Mouse (Mus musculus) lung, embryonic 15.5 days (tissue): ENCODE measurements around the gene Mcur1. TPM values are rescaled to one million over a fixed set of nuclear protein-coding genes. Genes with fewer than 3 reads are reported as not detected.

Experiments
- ATAC-seq: fragments of 200-750 bp; cut with Nextera tagmentation; 2 replicates; pipeline ENCODE4 v1.8.0; 2017; ENCODE audit warnings: moderate number of reproducible peaks, borderline replicate concordance; ENCODE audit not compliant: low FRiP score, low TSS enrichment; ENCODE audit errors: extremely low read depth
- H3K27ac ChIP-seq: fragments of 300-500 bp; sonication (generic); 2 replicates; pipeline ENCODE4 v1.5.1; 2015; ENCODE audit warnings: moderate library complexity, mild to moderate bottlenecking, inconsistent platforms
- H3K27me3 ChIP-seq: fragments of 300-500 bp; sonication (generic); 2 replicates; pipeline ENCODE4 v1.6.1; 2015; ENCODE audit warnings: inconsistent platforms
- H3K36me3 ChIP-seq: fragments of 300-500 bp; sonication (generic); 2 replicates; pipeline ENCODE4 v1.6.1; 2015; ENCODE audit warnings: inconsistent platforms
- H3K4me1 ChIP-seq: fragments of 300-500 bp; sonication (generic); 2 replicates; pipeline ENCODE4 v1.6.1; 2015; ENCODE audit warnings: inconsistent platforms
- H3K4me2 ChIP-seq: fragments of 300-500 bp; sonication (generic); 2 replicates; pipeline ENCODE4 v1.6.1; 2015; ENCODE audit warnings: inconsistent platforms, mild to moderate bottlenecking, moderate library complexity
- H3K4me3 ChIP-seq: fragments of 300-500 bp; sonication (generic); 2 replicates; pipeline ENCODE4 v1.5.1; 2015; ENCODE audit warnings: mild to moderate bottlenecking, inconsistent platforms
- H3K9ac ChIP-seq: fragments of 300-500 bp; sonication (generic); 2 replicates; pipeline ENCODE4 v1.6.1; 2015; ENCODE audit warnings: inconsistent platforms
- H3K9me3 ChIP-seq: fragments of 300-500 bp; sonication (generic); 2 replicates; pipeline ENCODE4 v1.6.1; 2016; ENCODE audit warnings: inconsistent platforms
- WGBS: fragments of 180-500 bp; shearing (Covaris S2); methylation state at CpG from one replicate; pipeline ENCODE4 v1.1.7; 2015; 5-methylcytosine and 5-hydroxymethylcytosine counted together
- polyA plus RNA-seq: library from polyadenylated mRNA; unstranded; fragments of >200 nt; fragmentation: Nextera tagmentation; extraction: Ambion mirVana; gene quantifications from 2 replicates; pipeline ENCODE4 v1.2.1, GENCODE M21; 2015

Gene Mcur1
- polyA plus RNA-seq, 1 experiment from 2014 or later = 17.9 TPM

DNA sequence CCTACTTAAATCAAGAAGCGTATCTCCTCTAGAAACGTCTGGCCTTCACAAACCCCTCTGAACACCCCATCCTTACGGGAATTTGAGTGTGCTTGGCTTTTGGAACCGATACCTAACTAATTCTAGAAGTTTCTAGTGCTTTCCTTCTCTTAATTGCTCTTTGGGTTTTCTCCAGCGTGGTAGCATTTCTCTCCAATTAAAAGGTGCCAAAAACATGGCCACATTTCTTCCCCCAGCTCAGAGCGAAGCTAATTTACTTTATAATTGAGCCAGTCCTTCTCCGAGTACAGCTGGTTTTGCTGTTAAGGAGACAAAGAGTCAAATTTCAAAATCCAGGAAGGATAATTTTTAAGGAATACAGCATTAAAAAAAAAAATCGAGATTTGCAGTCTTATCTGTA lies 23.5 kb upstream of the Mcur1 start:
- H3K4me3 ChIP-seq = no peak overlapping the region
- H3K9ac ChIP-seq = no peak overlapping the region
- H3K4me2 ChIP-seq = no peak overlapping the region
- ATAC-seq = no peak
- H3K27me3 ChIP-seq = no peaks in the 10 kb centered on the region
- no peaks in the 10 kb centered on the region for H3K9me3 ChIP-seq
- WGBS = 53% methylated on average over 8 of the region's 8 CpGs
- H3K27ac ChIP-seq = no peak overlapping the region
- H3K4me1 ChIP-seq = no peaks in the 10 kb centered on the region
- H3K36me3 ChIP-seq = no peaks in the 10 kb centered on the region

DNA sequence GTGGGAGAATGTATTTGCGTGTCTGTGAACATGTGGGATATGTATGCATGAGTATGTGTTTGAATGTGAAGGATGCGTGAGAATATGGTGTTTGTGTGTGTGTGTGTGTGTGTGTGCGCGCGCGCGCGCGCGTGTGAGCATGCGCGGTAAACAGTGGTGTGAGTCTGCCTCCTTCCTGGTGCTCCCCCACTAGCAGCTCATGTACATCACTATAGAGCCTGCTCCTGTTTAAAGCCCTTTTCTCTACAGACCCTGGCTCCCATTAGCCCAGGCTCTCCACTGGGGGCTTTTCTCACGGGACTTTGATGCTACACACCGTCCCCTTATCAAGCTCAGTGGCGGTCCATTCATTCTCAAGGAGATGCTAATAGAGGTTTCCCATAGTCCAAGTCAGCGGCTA lies 23.0 kb upstream of the Mcur1 start:
- Histone ChIP-seq H3K4me1 (no peaks in the 10 kb centered on the region), H3K4me3 (no peak overlapping the region), H3K9ac (no peak overlapping the region), H3K9me3 (no peaks in the 10 kb centered on the region), H3K36me3 (no peaks in the 10 kb centered on the region), H3K27me3 (no peaks in the 10 kb centered on the region), H3K4me2 (peak overlapping the region; percentile 17; the same call in 1 of the 2 replicates), H3K27ac (no peak overlapping the region)
- no peak for ATAC-seq
- 51% methylated on average over 16 of the region's 16 CpGs for WGBS

DNA sequence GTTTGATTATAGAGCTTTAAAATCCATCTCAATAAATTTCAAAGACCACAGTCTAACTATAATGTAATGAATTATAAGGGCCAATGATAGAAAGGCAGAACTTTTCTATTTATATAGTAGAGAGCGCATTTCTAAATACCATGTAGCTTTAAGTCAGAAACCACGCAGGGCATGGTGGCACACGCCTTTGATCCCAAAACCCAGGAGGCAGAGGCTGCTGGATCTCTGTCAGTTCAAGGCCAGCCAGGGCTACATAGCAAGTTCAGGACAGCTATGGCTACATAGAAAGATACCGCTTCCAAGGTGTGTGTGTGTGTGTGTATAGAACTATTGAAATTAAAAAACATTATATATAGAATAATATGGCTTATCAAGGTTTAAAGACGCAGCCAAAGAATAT lies 20.7 kb upstream of the Mcur1 start:
- ATAC-seq = no peak
- Histone ChIP-seq H3K9ac (no peak overlapping the region), H3K4me2 (no peak overlapping the region), H3K4me1 (no peaks in the 10 kb centered on the region), H3K36me3 (no peaks in the 10 kb centered on the region), H3K27ac (no peak overlapping the region), H3K27me3 (no peaks in the 10 kb centered on the region), H3K4me3 (no peak overlapping the region), H3K9me3 (no peaks in the 10 kb centered on the region)
- WGBS = 90% methylated on average over 5 of the region's 5 CpGs

DNA sequence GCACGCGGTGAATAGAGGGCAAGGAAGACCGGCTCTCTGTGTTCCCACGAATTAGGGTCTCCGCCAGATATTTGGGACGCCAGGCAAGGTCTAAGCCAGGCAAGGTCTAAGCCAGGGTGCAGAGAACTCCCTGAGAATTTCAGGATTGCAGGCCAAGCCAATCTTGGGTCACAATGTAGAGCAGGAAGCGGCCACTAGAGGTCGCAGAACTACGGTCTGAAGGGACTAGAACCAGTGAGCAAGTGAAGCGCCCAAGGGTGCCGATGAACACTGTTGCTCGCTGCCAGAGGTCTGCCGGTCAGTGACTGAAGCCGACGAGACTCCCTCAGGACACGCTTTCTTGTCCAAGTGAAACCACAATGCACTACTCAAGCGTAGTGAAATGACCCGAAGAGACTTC lies 19.7 kb upstream of the Mcur1 start:
- ATAC-seq = no peak
- no peak overlapping the region for H3K4me3 ChIP-seq
- no peaks in the 10 kb centered on the region for H3K27me3 ChIP-seq
- no peaks in the 10 kb centered on the region for H3K36me3 ChIP-seq
- H3K9ac ChIP-seq = no peak overlapping the region
- no peaks in the 10 kb centered on the region for H3K4me1 ChIP-seq
- no peaks in the 10 kb centered on the region for H3K9me3 ChIP-seq
- H3K27ac ChIP-seq = no peak overlapping the region
- WGBS = 18% methylated on average over 18 of the region's 18 CpGs
- peak overlapping the region; percentile 19; the same call in 1 of the 2 replicates for H3K4me2 ChIP-seq

DNA sequence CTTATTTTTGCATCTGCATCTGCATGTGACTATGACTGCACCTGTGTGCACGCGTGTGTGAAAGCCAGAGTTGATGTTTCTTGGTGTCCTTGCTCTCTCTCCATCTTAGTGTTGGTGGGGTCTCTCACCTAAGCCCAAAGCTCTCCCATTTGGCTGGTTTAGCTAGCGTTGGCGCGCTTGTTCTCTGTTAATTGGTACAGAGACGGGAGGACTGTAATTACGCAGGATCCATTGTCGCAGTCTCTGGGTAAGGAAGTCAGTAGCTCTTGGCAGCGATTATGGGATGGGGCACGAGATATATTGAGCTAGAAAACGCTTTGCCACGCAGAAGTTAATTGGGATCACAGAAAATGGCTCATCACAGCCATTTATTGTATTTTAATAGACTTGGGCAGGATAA lies 17.8 kb upstream of the Mcur1 start:
- Histone ChIP-seq H3K9ac (no peak overlapping the region), H3K4me2 (no peak overlapping the region), H3K4me3 (no peak overlapping the region), H3K27ac (no peak overlapping the region), H3K36me3 (no peaks in the 10 kb centered on the region), H3K9me3 (no peaks in the 10 kb centered on the region), H3K4me1 (0 out of 2 replicates have a peak, but pooled peaks cover 3% of the 10 kb centered on the region), H3K27me3 (no peaks in the 10 kb centered on the region)
- ATAC-seq = no peak
- 88% methylated on average over 12 of the region's 12 CpGs for WGBS

DNA sequence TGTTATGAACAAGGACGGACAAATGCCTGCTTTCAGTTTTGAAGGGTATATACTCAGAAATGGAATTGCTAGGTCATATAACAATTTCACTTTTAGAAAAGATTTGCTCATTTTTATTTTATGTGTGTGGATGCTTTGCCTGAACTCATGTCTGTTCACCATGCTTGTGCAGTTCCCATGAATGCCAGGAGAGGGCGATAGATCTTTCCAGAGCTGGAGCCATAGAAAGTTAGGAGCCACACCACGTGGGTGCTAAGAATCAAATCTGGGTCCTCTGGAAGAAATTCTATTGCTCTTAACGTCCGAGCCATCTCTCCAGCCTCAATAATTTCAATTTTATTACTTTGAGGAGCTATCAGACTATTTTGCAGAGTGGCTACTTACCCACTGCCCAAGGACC lies 17.3 kb upstream of the Mcur1 start:
- Histone ChIP-seq H3K4me3 (no peak overlapping the region), H3K36me3 (no peaks in the 10 kb centered on the region), H3K9me3 (no peaks in the 10 kb centered on the region), H3K27me3 (no peaks in the 10 kb centered on the region), H3K4me1 (0 out of 2 replicates have a peak, but pooled peaks cover 3% of the 10 kb centered on the region), H3K9ac (no peak overlapping the region), H3K27ac (no peak overlapping the region), H3K4me2 (no peak overlapping the region)
- 66% methylated on average over 5 of the region's 5 CpGs for WGBS
- no peak for ATAC-seq

DNA sequence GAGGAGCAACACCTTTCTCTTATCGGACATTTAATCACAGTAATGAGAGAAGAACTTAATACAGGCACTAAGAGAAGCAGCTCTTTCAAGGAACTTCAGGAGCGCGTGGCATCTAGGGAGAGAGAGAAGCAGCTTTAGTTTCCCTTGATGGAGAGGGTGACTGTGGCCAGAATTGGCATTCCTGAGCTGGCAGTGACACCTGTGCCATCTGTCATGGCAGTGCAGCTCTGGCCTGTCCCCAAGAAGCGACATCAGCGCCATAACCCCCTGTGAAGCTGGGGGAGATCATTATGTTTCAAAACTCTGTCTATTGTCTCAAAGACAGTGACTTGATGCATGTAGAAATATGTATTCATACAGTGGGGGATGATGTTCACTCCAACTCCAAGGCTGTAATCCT lies 15.4 kb upstream of the Mcur1 start:
- Histone ChIP-seq H3K4me2 (no peak overlapping the region), H3K9me3 (no peaks in the 10 kb centered on the region), H3K27me3 (no peaks in the 10 kb centered on the region), H3K27ac (no peak overlapping the region), H3K36me3 (no peaks in the 10 kb centered on the region), H3K9ac (no peak overlapping the region), H3K4me3 (no peak overlapping the region), H3K4me1 (0 out of 2 replicates have a peak, but pooled peaks cover 3% of the 10 kb centered on the region)
- no peak for ATAC-seq
- 90% methylated on average over 5 of the region's 5 CpGs for WGBS

DNA sequence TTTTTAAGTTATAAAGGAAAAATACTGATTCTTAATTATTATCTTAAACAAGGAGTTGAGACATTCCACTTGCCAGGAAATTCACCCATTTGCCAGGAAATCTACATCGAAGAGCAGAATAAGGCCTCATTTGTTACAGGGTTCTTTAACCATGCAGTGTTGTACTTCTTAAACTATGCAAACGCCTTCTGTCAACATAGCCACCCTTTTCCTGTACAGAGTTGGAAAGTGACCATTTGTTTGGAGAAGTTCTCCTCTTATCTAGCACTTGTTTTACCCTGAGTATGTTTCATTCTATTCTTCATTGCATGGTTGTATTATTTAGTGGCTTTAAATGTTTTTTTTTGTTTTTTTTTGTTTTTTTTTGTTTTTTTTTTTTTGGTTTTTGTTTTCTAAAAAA lies 14.0 kb upstream of the Mcur1 start:
- H3K27ac ChIP-seq = no peak overlapping the region
- H3K9ac ChIP-seq = no peak overlapping the region
- H3K4me3 ChIP-seq = no peak overlapping the region
- ATAC-seq = no peak
- 37% methylated on average over 2 of the region's 2 CpGs for whole genome bisulfite sequencing
- no peaks in the 10 kb centered on the region for H3K36me3 ChIP-seq
- H3K9me3 ChIP-seq = no peaks in the 10 kb centered on the region
- H3K4me2 ChIP-seq = no peak overlapping the region
- H3K27me3 ChIP-seq = no peaks in the 10 kb centered on the region
- 0 out of 2 replicates have a peak, but pooled peaks cover 3% of the 10 kb centered on the region for H3K4me1 ChIP-seq

DNA sequence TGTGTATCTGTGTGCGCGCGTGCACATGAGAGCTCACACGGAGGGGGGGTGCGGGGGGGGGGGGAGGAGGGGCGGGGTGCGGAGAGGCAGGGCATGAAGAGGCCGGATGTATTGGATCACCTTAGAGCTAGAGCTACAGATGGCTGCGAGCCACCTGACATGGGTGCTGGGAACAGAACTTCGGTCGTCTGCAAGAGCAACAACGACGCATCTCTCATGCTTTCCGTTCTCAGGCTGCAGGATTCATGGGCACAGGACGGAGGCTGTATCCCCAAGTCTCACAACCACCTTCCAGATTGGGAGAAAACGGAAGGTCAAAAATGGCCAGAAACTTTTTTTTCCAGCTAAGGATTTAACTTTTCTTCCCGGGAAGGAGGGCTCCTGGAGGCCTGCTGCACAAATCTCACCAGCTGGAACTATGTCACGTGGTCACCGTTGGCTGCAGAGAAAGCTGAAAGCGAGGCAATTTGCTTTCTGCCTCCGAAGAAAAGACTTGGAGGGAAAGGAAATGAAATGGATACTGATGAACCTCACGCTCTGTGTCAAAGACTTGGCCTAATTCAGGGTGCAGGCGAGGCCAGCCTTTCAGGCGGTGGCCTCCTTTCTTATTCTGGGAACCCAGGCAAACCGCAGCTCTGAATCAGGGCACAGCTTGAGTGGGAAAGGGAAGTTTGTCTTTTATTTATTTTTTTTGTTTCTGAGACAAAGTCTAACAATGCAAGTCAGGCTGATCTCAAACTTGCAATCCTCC lies 7.3 kb upstream of the Mcur1 start:
- no peaks in the 10 kb centered on the region for H3K27me3 ChIP-seq
- ATAC-seq = no peak
- H3K4me2 ChIP-seq = no peak overlapping the region; the same call in 1 of the 2 replicates
- H3K4me3 ChIP-seq = no peak overlapping the region
- H3K36me3 ChIP-seq = no peaks in the 10 kb centered on the region
- 65% methylated on average over 23 of the region's 25 CpGs for WGBS
- 0 out of 2 replicates have a peak, but pooled peaks cover 4% of the 10 kb centered on the region for H3K4me1 ChIP-seq
- H3K9ac ChIP-seq = no peak overlapping the region
- 0 out of 2 replicates have a peak overlapping the region, but pooled peaks have one; percentile 56 for H3K27ac ChIP-seq
- no peaks in the 10 kb centered on the region for H3K9me3 ChIP-seq

DNA sequence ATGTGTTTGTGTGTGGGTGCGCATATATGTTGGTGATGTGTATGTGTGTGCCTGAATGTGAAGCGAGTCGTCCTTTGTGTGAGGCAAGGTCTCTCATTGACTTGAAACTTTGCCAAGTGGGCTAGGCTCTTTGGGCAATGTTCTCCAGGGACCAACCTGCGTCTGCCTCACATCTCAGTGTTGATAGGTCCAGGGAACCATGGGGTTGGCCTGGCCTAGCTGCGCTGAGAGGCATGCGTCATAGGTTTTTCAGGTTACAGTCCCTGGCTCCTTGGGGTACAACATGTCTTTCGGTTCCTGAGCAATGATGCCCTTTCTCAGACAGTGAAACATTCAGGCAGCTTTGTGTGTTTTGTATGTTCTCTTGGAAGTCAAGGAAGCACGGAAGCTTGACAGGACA lies 6.2 kb upstream of the Mcur1 start:
- Histone ChIP-seq H3K36me3 (no peaks in the 10 kb centered on the region), H3K27ac (no peak overlapping the region), H3K27me3 (no peaks in the 10 kb centered on the region), H3K4me2 (no peak overlapping the region), H3K4me1 (peaks cover 6% of the 10 kb centered on the region), H3K9ac (no peak overlapping the region), H3K4me3 (no peak overlapping the region), H3K9me3 (no peaks in the 10 kb centered on the region)
- 90% methylated on average over 8 of the region's 8 CpGs for WGBS
- no peak for ATAC-seq

DNA sequence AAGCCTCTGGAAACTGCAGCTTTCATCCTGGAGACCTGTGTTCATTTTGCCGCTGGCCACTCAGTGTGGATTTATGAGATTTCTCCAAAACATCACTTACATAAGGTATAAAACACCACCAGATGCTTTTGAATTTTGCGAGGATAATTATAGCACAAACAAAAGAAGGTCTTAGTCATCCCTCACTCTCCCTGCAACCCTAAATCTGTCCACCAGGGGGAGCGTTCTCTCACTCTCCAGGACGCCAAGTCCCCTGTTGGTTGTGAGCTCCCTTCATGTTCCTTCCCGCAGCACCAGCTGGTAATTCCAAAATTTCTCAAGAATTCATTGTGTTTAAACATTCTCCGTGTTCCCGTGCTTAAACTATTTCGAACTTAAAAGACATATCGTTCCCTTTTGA lies 5.4 kb upstream of the Mcur1 start:
- Histone ChIP-seq H3K36me3 (no peaks in the 10 kb centered on the region), H3K9ac (no peak overlapping the region), H3K27me3 (no peaks in the 10 kb centered on the region), H3K9me3 (no peaks in the 10 kb centered on the region), H3K4me2 (no peak overlapping the region), H3K27ac (no peak overlapping the region), H3K4me1 (peaks cover 13% of the 10 kb centered on the region), H3K4me3 (no peak overlapping the region)
- 8% methylated on average over 9 of the region's 9 CpGs for WGBS
- no peak for ATAC-seq

DNA sequence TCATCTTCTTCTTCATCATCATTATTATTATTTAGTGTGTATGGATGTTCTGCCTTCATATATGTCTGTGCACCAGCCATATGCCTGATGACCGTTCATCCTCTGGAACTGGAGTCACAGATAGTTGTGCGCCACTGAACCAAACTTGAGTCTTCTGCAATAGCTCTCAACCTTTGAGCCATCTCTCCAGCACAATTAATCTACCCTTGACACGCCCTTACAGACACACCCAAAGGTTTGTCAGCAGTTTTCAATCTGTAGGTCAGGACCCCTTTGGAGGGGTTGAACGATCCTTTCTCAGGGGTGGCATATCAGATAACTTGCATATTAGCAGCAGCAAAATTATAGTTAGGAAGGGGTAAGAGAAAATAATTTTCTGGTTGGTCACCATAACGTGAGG lies 4.7 kb upstream of the Mcur1 start:
- no peak overlapping the region for H3K9ac ChIP-seq
- ATAC-seq = no peak
- WGBS = 86% methylated on average over 5 of the region's 5 CpGs

More for the DNA sequence above, 4.7 kb upstream of the Mcur1 start:
- Histone ChIP-seq H3K27ac (no peak overlapping the region), H3K27me3 (no peaks in the 10 kb centered on the region), H3K9me3 (no peaks in the 10 kb centered on the region), H3K4me3 (no peak overlapping the region), H3K4me1 (peaks cover 14% of the 10 kb centered on the region), H3K4me2 (no peak overlapping the region), H3K36me3 (no peaks in the 10 kb centered on the region)
